Mouse (Mus musculus) kidney, adult 2 months (tissue): Measurements from ENCODE around the gene Borcs7.

Experiments used
- CTCF ChIP-seq: fragments of 200-500 bp; conservative IDR thresholded peaks from 2 replicates; pipeline ENCODE4 v1.5.1; 2011; ENCODE audit warnings: low read depth, mild to moderate bottlenecking, control low read depth, low read length, moderate library complexity, mixed read lengths; ENCODE audit not compliant: insufficient read depth, insufficient read length
- POLR2A ChIP-seq: fragments of 200-500 bp; IDR thresholded peaks from one replicate; pipeline ENCODE4 v1.6.1; 2011; ENCODE audit warnings: low read depth, low read length, control low read depth

DNA sequence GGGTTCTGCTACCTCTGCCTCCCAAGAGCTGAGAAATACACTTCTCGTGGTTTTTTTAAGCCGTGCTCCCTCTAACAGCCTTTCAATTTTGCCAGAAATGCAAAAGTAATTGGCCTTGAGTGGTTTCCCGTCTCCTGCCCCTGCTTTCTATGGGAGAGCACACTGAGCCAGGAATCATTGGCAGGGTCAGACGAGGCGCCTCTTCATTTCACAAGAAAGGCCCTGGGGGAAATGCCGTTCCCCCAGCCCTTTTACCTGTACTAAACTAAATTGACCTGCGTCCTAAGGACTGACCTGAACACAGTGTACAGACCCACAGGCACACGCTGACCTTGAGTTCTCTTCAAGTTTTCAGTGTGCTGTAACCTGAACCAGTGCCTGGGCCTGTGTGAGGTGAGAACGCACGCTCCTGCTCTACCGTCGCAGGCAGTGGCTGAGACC is 43.6 kb upstream of the Borcs7 start:
- TF ChIP-seq CTCF = no peak
- TF ChIP-seq POLR2A = no peak
